Mouse (Mus musculus) left cerebral cortex, adult 2 months (tissue): ENCODE data around the gene Fxyd5. TPM values are rescaled to one million over a fixed set of nuclear protein-coding genes. Genes with fewer than 3 reads are reported as not detected.
A peak's percentile ranks its signal among the peaks of the same experiment; 100 is the strongest.

Source experiments
- DNase-seq, 2 experiments: peaks; one replicate each; pipeline ENCODE4 v3.0.0; 2021 to 2022; ENCODE audit warnings: low spot score in 2 of 2, mixed read lengths in 1 of 2; ENCODE audit errors: extremely low spot score in 1 of 2
- H3K27ac ChIP-seq: fragments of 200-600 bp; 2 replicates; pipeline ENCODE4 v1.8.1; 2022
- H3K4me3 ChIP-seq: fragments of 200-600 bp; 2 replicates; pipeline ENCODE4 v1.8.1; 2022
- CTCF ChIP-seq: fragments of 200-600 bp; IDR thresholded peaks from 2 replicates; pipeline ENCODE4 v1.8.1; 2022; ENCODE audit warnings: antibody characterized with exemption, mild to moderate bottlenecking, moderate library complexity
- intact Hi-C: fragments of 180-260 bp; cut with DNase I; formaldehyde crosslinking; loops from one replicate; pipeline ENCODE4 v1.15.1; 2025
- total RNA-seq, 2 experiments: library from RNA; stranded (reverse); gene quantifications; 2 replicates each; pipeline ENCODE4 v1.2.3; 2021

Fxyd5 gene
- total RNA-seq, 2 experiments from 2014 or later: 34.1 to 39.0 TPM

GRCm38 (mm10) chr7:31059919-31060620, 17.8 kb upstream of the Fxyd5 start:
- DNase-seq: no peak
- Histone ChIP-seq H3K4me3 (no peak overlapping the region), H3K27ac (peak overlapping the region; percentile 44; the same call in 1 of the 2 replicates)
- TF ChIP-seq CTCF: no peak
- intact Hi-C loops: loop anchor here (1.0 kb wide), 2 partner anchors 18 to 37 kb away; no protein-coding TSS in a partner anchor

DNA sequence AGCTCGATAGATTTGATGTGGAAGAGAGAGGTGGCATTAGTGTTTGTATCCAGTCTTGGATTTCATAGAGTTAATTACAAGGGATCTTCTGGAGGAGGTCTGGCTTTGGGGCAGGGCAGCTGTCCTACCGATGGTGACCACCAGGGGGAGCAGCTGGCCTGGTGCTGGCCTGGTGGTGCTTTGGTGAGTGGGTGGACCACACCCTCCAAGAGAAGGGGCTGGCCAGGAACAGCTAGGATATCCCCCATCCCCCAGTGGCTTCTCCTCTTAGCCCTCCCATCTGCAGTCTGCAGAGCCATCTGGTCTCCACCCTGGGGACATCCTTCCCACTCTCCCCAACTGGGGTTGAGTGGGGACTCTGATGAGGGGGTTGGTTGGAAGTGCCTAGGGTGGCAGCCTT, 16.8 kb upstream of the Fxyd5 start, which contains the start of gene Lgi4:
TSS of gene Lgi4 (plus strand) at position 235 of the 400 bp plus-strand sequence.
- intact Hi-C loops: loop anchor here (1.0 kb wide), 2 partner anchors 19 to 38 kb away; no protein-coding TSS in a partner anchor
- Histone ChIP-seq H3K4me3 (no peak within 1 kb of the TSS), H3K27ac (peak within 1 kb of the TSS; percentile 44; the same call in 1 of the 2 replicates)
- TF ChIP-seq CTCF: peak; percentile 99
- DNase-seq: peak; percentile 80 to 89

- DNase-seq: no peak
- intact Hi-C loops: no loop called here
- H3K4me3 ChIP-seq: no peak overlapping the region
- no peak overlapping the region for H3K27ac ChIP-seq
- no peak for TF ChIP-seq CTCF
Observed at GRCm38 (mm10) chr7:31058211-31058610, 15.9 kb upstream of the Fxyd5 start.

DNA sequence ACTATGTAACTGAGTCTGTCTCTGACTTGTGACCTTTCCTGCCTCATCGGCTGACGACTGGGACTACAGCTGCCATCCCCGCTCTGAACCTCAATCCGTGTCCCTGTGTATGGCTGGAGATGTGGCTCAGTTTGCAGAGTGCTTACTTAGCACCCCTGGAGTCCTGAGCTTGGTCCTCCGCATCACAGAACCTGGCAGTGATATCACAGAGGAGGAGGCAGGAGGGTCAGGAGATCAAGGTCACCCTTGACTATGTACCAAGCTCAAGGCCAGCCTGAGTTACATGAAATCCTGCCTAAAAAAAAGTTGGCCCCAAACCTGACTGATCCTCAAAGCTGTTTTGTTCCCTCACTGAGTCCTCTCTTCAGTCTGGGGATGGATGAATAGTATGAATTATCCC, 15.4 kb upstream of the Fxyd5 start:
- TF ChIP-seq CTCF: no peak
- Histone ChIP-seq H3K4me3 (no peak overlapping the region), H3K27ac (no peak overlapping the region)
- intact Hi-C loops: no loop called here
- DNase-seq: no peak

DNA sequence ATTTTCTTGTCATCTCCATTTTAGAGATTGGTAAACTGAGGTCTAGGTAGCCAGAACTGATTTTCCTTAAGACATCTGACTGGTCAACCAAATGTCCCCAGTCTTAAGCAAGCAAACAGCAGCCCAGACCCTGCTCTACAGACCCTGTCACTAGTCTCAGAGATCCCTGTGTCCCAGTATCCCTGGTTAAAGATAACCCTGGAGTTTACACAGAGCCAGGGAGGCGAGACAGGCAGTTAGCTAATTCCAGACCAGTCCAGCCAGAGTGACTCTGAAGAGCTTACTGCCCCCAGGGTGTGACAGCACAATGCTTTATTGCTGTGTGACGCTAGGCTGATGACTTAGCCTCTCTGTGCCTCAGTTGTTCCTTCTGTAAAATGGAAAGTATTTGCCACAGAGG, 14.8 kb upstream of the Fxyd5 start, which contains the start of gene Fxyd1:
TSS of gene Fxyd1 (minus strand) at position 129 of the 400 bp plus-strand sequence.
- no peak within 1 kb of the TSS for H3K4me3 ChIP-seq
- no peak for DNase-seq
- intact Hi-C loops: no loop called here
- TF ChIP-seq CTCF: no peak
- no peak within 1 kb of the TSS for H3K27ac ChIP-seq

DNA sequence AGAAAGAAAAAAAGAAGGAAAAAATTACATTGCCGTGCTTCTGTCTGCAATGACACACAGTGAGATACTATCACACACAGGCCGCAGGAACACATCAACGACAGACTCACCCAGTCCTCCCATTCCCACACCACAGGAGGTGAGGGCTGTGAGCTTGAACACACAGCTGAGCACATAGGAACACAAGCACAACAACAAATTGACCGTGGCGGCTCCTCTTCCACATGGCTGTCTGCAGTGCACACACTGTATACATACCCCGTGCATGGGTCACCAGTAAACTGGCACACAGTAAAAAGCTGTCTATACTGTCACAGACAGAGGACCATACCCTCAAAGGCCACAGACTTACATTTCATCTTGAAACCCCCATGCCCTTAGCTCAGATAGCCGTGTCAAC, 14.2 kb upstream of the Fxyd5 start:
- no peak for TF ChIP-seq CTCF
- intact Hi-C loops: no loop called here
- H3K4me3 ChIP-seq: no peak overlapping the region
- H3K27ac ChIP-seq: no peak overlapping the region
- DNase-seq: no peak

DNA sequence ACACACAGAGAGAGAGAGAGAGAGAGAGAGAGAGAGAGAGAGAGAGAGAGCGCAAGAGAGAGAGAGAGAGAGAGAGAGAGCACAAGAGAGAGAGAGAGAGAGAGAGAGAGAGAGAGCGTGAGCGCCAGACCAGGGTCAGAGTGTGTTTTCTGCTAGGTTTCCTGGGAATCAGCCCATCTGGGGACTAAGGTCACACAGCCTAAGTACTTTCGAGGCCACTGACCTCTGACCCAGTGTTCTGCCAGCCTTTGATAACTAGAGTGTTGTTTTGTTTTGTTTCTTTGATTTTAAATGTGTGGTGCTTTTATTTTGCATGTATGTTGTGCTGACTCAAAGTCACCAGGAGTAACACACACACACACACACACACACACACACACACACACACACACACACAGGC, 13.6 kb upstream of the Fxyd5 start:
- no peak overlapping the region for H3K4me3 ChIP-seq
- intact Hi-C loops: no loop called here

GRCm38 (mm10) chr7:31055354-31055824, 13.1 kb upstream of the Fxyd5 start:
- DNase-seq: peak; percentile 44 to 64
- Histone ChIP-seq H3K4me3 (peak overlapping the region; percentile 9), H3K27ac (peak overlapping the region; percentile 97)
- intact Hi-C loops: no loop called here
- no peak for TF ChIP-seq CTCF

More for the DNA sequence above, 13.6 kb upstream of the Fxyd5 start:
- no peak for TF ChIP-seq CTCF
- DNase-seq: no peak
- H3K27ac ChIP-seq: no peak overlapping the region

DNA sequence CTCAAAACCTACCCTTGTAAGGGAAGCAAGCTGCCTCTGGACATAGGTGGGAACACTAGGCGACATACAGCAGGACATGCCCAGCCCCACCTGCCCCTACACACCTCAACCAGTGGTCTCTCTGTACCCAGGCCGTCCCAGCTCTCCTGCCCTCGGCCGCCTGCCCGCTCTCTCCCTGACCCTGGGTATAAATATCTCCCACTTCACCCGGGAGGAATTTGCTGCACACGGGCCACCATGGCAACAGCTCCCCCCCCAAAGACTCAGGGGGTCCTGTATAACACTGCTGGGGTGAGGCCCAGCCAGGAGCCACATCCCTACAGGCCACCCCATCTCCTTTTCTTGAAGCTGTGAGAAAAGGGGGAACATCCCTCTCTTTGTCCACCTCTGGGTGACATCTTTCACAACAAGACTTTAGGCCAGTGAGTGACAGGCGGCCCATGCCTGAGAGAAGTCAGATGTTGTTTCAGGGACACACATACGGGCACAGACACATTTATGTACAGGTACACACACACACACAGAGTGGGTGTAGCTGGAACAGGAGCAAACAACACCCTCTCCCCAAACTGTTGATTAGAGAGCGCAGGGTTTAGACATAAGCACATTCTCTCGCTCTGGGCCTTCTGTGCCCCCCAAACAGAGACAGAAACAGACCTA, 12.5 kb upstream of the Fxyd5 start:
- no peak for TF ChIP-seq CTCF
- H3K27ac ChIP-seq: peak overlapping the region; percentile 97
- H3K4me3 ChIP-seq: peak overlapping the region; percentile 9
- intact Hi-C loops: loop anchor here (5.0 kb wide), 1 partner anchor 82 kb away; the partner anchor contains the start of genes Fam187b and Lsr
- no peak for DNase-seq

DNA sequence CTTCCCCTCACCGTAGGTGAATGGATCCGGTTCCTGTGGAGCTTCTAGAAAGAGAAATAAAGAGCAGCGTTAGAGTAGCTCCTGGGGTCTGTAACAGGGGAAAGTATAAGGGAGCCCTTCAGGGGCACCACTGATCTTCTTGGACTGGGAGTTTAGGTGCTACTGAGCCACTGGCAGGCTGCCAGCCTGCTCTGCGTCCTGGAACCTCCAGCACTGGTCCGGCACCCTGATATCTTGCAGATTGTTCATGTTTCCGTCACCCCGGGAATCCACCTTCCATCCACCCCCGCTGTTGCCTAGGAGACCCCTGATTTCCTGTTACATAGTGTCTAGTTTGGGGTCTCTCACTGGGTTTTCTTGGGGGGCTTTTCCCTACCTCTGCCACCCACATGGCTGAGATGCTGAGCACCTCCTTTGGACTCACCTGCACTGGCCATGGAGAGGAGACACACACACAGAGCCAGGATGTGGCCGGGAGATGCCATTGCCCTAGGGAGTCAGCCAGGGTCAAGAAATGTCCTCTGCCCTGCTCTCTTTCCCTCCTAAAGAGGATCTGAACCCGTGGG, 11.7 kb upstream of the Fxyd5 start:
- H3K4me3 ChIP-seq: peak overlapping the region; percentile 44
- no peak for TF ChIP-seq CTCF
- intact Hi-C loops: loop anchor here (1.0 to 5.0 kb wide), 3 partner anchors 37 to 97 kb away; partner anchors contain the start of genes Fam187b, Lsr and Usf2
- H3K27ac ChIP-seq: peak overlapping the region; percentile 97
- DNase-seq: no peak

DNA sequence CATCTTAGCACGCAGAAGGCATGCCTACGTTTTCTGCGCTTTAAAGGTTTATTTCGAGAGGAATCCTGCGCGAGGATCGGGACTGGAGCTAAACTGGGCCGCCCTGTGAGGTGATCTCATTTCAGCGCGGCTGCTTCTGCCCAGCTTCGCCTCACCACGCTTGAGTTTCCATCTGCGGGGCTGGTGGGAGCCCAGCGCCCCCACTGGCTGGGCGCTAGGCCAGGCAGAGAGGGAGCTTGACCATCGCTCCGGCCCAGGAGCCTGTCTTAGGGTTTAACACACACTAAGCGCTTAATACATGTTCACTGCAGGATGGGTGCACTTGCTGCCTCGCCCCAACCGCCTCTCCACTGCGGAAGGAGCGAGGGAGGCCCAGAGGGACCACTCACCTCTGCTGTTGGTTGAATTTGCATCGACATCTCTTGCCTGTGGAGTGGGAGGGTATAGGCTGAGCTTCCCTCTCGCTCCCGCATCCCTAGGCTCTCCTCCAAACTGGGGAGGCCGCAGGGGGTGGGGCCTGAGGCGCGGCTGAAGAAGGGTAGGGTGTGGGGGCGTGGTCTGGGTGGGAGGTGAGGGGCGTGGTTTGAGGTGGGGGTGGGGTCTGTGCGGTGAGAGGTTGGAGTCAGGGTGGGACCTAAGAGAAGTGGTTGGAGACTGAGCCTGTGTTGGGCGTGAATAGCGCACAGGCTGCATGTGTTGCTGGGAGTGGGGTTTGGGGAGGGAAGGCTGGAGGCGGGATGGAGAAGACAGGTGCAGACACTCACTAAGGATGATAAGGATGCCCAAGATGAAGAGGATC, 10.6 kb upstream of the Fxyd5 start:
- peak overlapping the region; percentile 65 for H3K4me3 ChIP-seq
- intact Hi-C loops: loop anchor here (1.0 to 5.0 kb wide), 3 partner anchors 36 to 96 kb away; partner anchors contain the start of genes Fam187b, Lsr and Usf2
- peak; percentile 64 to 82 for DNase-seq
- H3K27ac ChIP-seq: peak overlapping the region; percentile 97
- TF ChIP-seq CTCF: peak; percentile 8; the same call in 1 of the 2 replicates
